Mouse (Mus musculus): ENCODE results near the gene Mtmr4. TPM values are rescaled to one million over a fixed set of nuclear protein-coding genes. Genes with fewer than 3 reads are reported as not detected.

Gene Mtmr4
- polyA plus RNA-seq, 1 experiment from 2014 or later = 9.4 TPM

DNA sequence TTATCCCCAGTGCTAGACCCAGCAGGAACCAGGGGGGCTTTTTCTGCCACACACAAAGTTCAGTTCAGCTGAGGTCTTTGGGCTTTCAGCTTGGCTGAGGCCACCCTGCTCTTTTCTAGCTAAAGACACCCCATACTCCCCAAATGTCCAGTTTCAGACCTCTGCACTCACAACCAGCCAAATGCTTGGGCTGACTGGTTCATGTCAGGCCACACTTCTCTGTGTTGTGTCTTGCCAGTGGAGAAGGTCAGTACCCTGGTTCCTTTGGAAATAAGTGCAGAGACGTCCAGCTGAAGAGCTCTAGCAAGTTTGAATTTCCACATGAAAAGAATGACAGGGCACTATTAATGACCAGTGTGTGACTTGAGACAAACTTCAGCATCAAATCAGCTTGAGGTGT lies 12.2 kb upstream of the Mtmr4 start:
- Histone ChIP-seq H3K4me1 (replicated peaks; ENCODE audit: control insufficient read depth, insufficient read depth) (peaks cover 3% of the 10 kb centered on the region; the same call in 1 of the 2 replicates), H3K27me3 (ENCODE audit: control insufficient read depth, insufficient read depth, low read length) (no peaks in the 10 kb centered on the region), H3K36me3 (ENCODE audit: control insufficient read depth, insufficient read depth, low read length) (no peaks in the 10 kb centered on the region), H3K9ac (ENCODE audit: low read length) (no peak overlapping the region), H3K9me3 (ENCODE audit: control insufficient read depth, low read length) (no peaks in the 10 kb centered on the region), H3K4me3 (ENCODE audit: low read depth, low read length) (no peak overlapping the region), H3K27ac (replicated peaks) (peak overlapping the region; percentile 24; the same call in 1 of the 2 replicates), H3K4me2 (replicated peaks; ENCODE audit: low read depth) (peak overlapping the region; percentile 14; the same call in 1 of the 2 replicates)
- WGBS = 48% methylated on average over 1 of the region's 1 CpGs
- TF ChIP-seq EP300 (optimal IDR thresholded peaks at IDR 0.05) (no peak), CTCF (IDR thresholded peaks at IDR 0.05; ENCODE audit: low read depth) (no peak)
- ATAC-seq (ENCODE audit: low FRiP score, low TSS enrichment) (no peak), DNase-seq (ENCODE audit: low spot score) (no peak)

DNA sequence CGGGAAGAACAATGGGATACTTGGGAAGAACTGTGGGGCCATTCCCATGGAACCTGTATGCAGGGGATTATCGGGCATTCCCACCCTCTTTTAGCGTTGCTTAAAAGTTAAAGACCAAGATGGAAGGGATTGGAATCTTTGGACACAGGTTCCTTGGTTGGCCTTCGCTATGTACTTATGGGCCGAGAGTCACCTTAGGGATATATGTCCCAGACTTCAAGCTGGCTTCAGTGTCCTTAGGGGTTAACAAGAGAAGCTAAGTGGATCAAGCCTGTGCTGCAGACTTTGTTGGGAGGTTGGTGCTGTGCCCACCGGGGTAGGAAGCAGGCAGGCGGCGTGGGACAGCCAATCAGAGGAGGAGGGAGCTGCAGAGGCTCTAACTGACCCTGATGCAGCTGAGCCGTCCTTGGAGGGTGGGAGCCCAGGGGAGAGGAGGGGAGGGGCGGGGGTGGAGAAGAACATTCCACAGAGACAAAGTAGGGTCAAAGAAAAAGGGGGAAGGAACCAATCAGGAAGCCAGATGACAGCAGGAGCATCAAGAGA lies 11.3 kb upstream of the Mtmr4 start:
- ATAC-seq (ENCODE audit: low FRiP score, low TSS enrichment) = no peak
- 56% methylated on average over 10 of the region's 10 CpGs for WGBS
- no peak for DNase-seq (ENCODE audit: low spot score)
- Histone ChIP-seq H3K9me3 (ENCODE audit: control insufficient read depth, low read length) (no peaks in the 10 kb centered on the region), H3K36me3 (ENCODE audit: control insufficient read depth, insufficient read depth, low read length) (no peaks in the 10 kb centered on the region), H3K9ac (ENCODE audit: low read length) (no peak overlapping the region), H3K27me3 (ENCODE audit: control insufficient read depth, insufficient read depth, low read length) (no peaks in the 10 kb centered on the region), H3K4me2 (replicated peaks; ENCODE audit: low read depth) (no peak overlapping the region), H3K4me3 (ENCODE audit: low read depth, low read length) (no peak overlapping the region), H3K27ac (replicated peaks) (no peak overlapping the region), H3K4me1 (replicated peaks; ENCODE audit: control insufficient read depth, insufficient read depth) (peaks cover 3% of the 10 kb centered on the region; the same call in 1 of the 2 replicates)
- no peak for TF ChIP-seq EP300 (optimal IDR thresholded peaks at IDR 0.05)
- no peak for TF ChIP-seq CTCF (IDR thresholded peaks at IDR 0.05; ENCODE audit: low read depth)

DNA sequence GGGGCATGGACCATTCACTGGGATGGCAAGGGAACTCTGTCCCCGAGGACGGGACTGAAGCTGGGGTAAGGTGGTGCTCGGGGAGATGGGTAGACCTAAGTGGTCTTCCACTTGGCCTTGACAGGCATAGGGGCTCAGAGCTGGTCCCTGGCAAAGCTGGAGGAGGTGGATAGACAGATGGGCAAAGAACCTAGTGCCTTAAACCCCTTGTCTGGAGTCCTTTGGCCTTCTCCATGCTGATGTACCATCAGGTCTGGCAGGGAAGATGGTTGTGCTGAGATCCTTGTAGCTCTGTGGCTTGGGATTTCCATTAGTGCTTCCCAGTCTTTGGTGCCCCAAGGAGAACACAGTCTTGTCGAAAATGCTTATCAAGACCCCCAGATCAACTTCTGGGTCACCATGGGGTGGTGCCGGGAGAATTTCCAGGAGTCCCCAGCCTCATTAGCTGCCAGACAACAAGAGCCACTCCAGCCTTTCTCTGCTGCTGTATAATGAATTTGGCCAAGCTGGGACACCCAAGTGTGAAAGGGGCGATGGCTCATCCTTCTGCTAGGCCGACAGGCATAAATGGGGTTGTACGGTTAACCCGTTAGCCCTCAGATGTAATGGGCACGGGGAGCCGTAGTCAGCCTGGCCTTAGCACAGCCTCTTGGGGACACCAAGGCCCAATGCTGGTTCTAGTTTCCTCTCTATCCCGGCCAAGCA lies 10.6 kb upstream of the Mtmr4 start:
- H3K4me1 ChIP-seq (replicated peaks; ENCODE audit: control insufficient read depth, insufficient read depth) = peaks cover 3% of the 10 kb centered on the region; the same call in 1 of the 2 replicates
- 85% methylated on average over 12 of the region's 12 CpGs for WGBS
- H3K36me3 ChIP-seq (ENCODE audit: control insufficient read depth, insufficient read depth, low read length) = no peaks in the 10 kb centered on the region
- no peak for DNase-seq (ENCODE audit: low spot score)
- no peak overlapping the region for H3K4me3 ChIP-seq (ENCODE audit: low read depth, low read length)
- no peak overlapping the region for H3K27ac ChIP-seq (replicated peaks)
- no peak for ATAC-seq (ENCODE audit: low FRiP score, low TSS enrichment)
- TF ChIP-seq EP300 (optimal IDR thresholded peaks at IDR 0.05) (no peak), CTCF (IDR thresholded peaks at IDR 0.05; ENCODE audit: low read depth) (no peak)
- no peak overlapping the region for H3K9ac ChIP-seq (ENCODE audit: low read length)
- no peaks in the 10 kb centered on the region for H3K27me3 ChIP-seq (ENCODE audit: control insufficient read depth, insufficient read depth, low read length)
- no peaks in the 10 kb centered on the region for H3K9me3 ChIP-seq (ENCODE audit: control insufficient read depth, low read length)
- H3K4me2 ChIP-seq (replicated peaks; ENCODE audit: low read depth) = no peak overlapping the region

DNA sequence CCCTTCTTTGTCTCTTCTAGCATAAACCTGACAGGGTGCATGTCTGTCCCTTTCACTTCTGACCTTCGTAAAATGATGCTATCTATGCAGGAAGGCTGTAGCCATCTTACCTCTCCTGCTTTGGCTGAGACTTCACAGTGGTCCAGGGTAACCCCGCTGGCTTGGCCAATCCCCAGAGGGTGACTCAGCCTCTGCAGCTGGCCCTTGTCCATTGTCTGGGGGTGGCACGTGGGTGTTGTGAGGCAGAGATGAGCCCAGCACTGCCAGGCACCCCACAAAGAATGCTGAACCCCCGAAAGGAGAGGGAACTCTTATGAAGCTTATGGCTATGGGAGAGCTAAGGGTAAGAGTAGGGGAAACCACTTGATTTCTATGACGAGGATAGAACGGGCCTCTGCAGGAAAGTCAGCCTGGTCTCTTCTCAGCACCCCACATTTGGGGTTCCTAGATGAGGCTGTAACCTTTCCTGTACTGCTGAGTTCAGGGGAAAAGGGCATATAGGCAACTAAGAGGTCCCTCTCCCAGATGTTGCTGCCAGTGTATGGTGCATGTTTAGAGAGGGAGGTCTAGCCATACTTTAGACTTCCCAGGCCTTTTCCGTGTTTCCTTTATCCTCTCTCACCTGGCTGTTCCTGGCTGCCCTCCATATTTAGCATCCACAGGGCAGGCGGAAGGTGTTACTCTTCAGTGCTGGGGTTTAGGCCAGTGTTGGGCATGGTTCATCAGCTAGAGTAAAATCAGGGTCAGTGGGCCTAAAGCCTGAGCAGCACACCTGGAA lies 9.8 kb upstream of the Mtmr4 start:
- no peak for ATAC-seq (ENCODE audit: low FRiP score, low TSS enrichment)
- no peak overlapping the region for H3K9ac ChIP-seq (ENCODE audit: low read length)
- H3K9me3 ChIP-seq (ENCODE audit: control insufficient read depth, low read length) = no peaks in the 10 kb centered on the region
- 80% methylated on average over 8 of the region's 8 CpGs for WGBS
- TF ChIP-seq CTCF (IDR thresholded peaks at IDR 0.05; ENCODE audit: low read depth) = no peak
- TF ChIP-seq EP300 (optimal IDR thresholded peaks at IDR 0.05) = no peak
- H3K36me3 ChIP-seq (ENCODE audit: control insufficient read depth, insufficient read depth, low read length) = no peaks in the 10 kb centered on the region
- no peak overlapping the region for H3K4me2 ChIP-seq (replicated peaks; ENCODE audit: low read depth)
- DNase-seq (ENCODE audit: low spot score) = no peak
- no peak overlapping the region for H3K27ac ChIP-seq (replicated peaks)
- H3K27me3 ChIP-seq (ENCODE audit: control insufficient read depth, insufficient read depth, low read length) = no peaks in the 10 kb centered on the region
- H3K4me1 ChIP-seq (replicated peaks; ENCODE audit: control insufficient read depth, insufficient read depth) = peaks cover 3% of the 10 kb centered on the region; the same call in 1 of the 2 replicates
- H3K4me3 ChIP-seq (ENCODE audit: low read depth, low read length) = no peak overlapping the region

DNA sequence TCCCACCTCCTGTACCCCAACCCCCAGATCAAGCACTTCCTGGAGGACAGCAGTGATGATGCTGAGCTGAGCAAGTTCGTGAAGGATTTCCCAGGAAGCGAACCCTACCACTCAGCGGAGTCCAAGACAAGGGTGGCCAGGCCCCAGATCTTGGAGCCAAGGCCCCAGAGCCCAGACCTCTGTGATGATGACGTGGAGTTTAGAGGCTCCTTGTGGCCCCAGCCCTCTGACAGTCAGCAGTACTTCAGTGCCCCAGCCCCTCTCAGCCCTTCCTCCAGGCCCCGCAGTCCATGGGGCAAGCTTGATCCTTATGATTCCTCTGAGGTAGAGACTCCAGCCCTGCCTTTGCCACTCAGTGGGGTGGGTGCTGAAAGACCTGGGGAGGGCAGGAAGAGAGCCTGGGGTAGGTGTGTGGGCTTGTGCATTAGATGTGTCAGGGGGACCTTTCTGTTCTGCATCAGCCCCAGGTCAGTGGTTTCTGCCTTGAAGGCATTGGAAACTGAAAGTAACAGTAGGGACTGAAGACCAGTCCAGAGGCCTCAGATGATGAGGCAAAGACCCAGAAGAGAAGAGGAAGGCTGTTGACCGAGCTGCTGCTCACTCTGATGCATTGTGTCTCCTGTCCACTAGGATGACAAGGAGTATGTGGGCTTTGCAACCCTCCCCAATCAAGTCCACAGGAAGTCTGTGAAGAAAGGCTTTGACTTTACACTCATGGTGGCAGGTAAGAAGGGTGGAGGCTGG lies 8.5 kb upstream of the Mtmr4 start:
- 81% methylated on average over 6 of the region's 6 CpGs for WGBS
- TF ChIP-seq EP300 (optimal IDR thresholded peaks at IDR 0.05) (no peak), CTCF (IDR thresholded peaks at IDR 0.05; ENCODE audit: low read depth) (no peak)

More for the DNA sequence above, 8.5 kb upstream of the Mtmr4 start:
- no peak overlapping the region for H3K4me3 ChIP-seq (ENCODE audit: low read depth, low read length)
- DNase-seq (ENCODE audit: low spot score) = no peak
- H3K4me1 ChIP-seq (replicated peaks; ENCODE audit: control insufficient read depth, insufficient read depth) = no peaks in the 10 kb centered on the region
- no peaks in the 10 kb centered on the region for H3K27me3 ChIP-seq (ENCODE audit: control insufficient read depth, insufficient read depth, low read length)
- no peak overlapping the region for H3K4me2 ChIP-seq (replicated peaks; ENCODE audit: low read depth)
- ATAC-seq (ENCODE audit: low FRiP score, low TSS enrichment) = no peak
- H3K27ac ChIP-seq (replicated peaks) = no peak overlapping the region
- H3K36me3 ChIP-seq (ENCODE audit: control insufficient read depth, insufficient read depth, low read length) = no peaks in the 10 kb centered on the region
- no peak overlapping the region for H3K9ac ChIP-seq (ENCODE audit: low read length)
- H3K9me3 ChIP-seq (ENCODE audit: control insufficient read depth, low read length) = no peaks in the 10 kb centered on the region

All from stomach, postnatal 0 days (tissue).